35 mouse cellular contexts compared by ENCODE assay signal in the genomic region with DNA sequence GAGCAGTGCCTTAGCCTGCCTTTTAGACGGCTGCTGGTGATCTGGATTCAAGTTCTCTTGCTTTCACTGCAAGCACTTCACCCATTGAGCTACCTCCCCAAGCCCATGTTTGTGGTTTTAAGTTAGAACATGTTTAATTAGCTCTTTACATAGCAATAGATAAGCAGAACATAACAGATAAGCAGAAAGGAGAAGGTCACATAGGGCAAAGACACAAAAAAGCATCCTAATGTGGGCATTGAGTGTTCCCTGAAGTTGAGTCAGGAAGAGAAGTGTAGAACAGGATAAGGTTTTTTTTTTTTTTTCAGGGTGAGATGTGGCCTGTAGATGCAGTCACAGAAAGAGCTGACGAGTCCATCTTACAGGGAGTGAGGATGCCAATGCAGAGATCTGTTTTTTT.
"Had no signal": no experiment of that assay in that cellular context is flagged by ENCODE, and none has a peak within 500 bp of the region (broad histone marks: within the 10 kb centered on the region; RNA-seq: fewer than 3 reads in every experiment).

No protein-coding gene starts in this region.

- H3K27me3 ChIP-seq: heart, embryonic 12.5 days; heart, embryonic 13.5 days; heart, embryonic 15.5 days; hindbrain, embryonic 12.5 days; hindbrain, embryonic 13.5 days; hindbrain, embryonic 15.5 days; intestine, embryonic 15.5 days; kidney, embryonic 15.5 days had no signal

- H3K9me3 ChIP-seq: heart, embryonic 12.5 days; heart, embryonic 13.5 days; heart, embryonic 15.5 days; hindbrain, embryonic 12.5 days; hindbrain, embryonic 13.5 days; hindbrain, embryonic 15.5 days; intestine, embryonic 15.5 days; kidney, embryonic 15.5 days had no signal

- DNase-seq: heart, postnatal 10 days; heart, postnatal 14 days; heart, postnatal 36 days; heart, postnatal 4 days; kidney, adult 11 months; kidney, adult 18-20 months; kidney, adult 2 months; kidney, adult 8-10 months; kidney, adult 9 months; kidney, postnatal 10 days; kidney, postnatal 14 days; kidney, postnatal 25 days; kidney, postnatal 36 days; kidney, postnatal 4 days; layer of hippocampus, adult 9-11 months; layer of hippocampus, postnatal 36 days had no signal

- ATAC-seq: hindbrain, embryonic 16.5 days; hindbrain, postnatal 0 days; inflammation-experienced regulatory T-cells, adult 6 months; intestine, embryonic 15.5 days; intestine, embryonic 16.5 days; intestine, postnatal 0 days had no signal

- H3K4me1 ChIP-seq: heart, embryonic 12.5 days; heart, embryonic 13.5 days; heart, embryonic 15.5 days; hindbrain, embryonic 10.5 days; hindbrain, embryonic 12.5 days; hindbrain, embryonic 13.5 days; hindbrain, embryonic 15.5 days; intestine, embryonic 15.5 days; kidney, embryonic 15.5 days had no signal

- H3K27ac ChIP-seq: heart, embryonic 13.5 days; heart, embryonic 15.5 days; hindbrain, embryonic 10.5 days; hindbrain, embryonic 12.5 days; hindbrain, embryonic 13.5 days; hindbrain, embryonic 14.5 days; hindbrain, embryonic 15.5 days; hindbrain, postnatal 0 days; intestine, embryonic 15.5 days; kidney, embryonic 15.5 days; kidney, postnatal 0 days; layer of hippocampus, adult 2 months; left cerebral cortex, adult 2 months had no signal

- H3K4me3 ChIP-seq: heart, embryonic 12.5 days; heart, embryonic 13.5 days; heart, embryonic 15.5 days; hindbrain, embryonic 10.5 days; hindbrain, embryonic 12.5 days; hindbrain, embryonic 13.5 days; hindbrain, embryonic 15.5 days; intestine, embryonic 15.5 days; kidney, embryonic 15.5 days; layer of hippocampus, adult 2 months; left cerebral cortex, adult 2 months had no signal

- H3K36me3 ChIP-seq: heart, embryonic 12.5 days; heart, embryonic 13.5 days; heart, embryonic 15.5 days; hindbrain, embryonic 10.5 days; hindbrain, embryonic 12.5 days; hindbrain, embryonic 13.5 days; hindbrain, embryonic 15.5 days; intestine, embryonic 15.5 days; kidney, embryonic 15.5 days had no signal

- H3K4me2 ChIP-seq: heart, embryonic 11.5 days; heart, embryonic 12.5 days; heart, embryonic 13.5 days; heart, embryonic 15.5 days; hindbrain, embryonic 12.5 days; hindbrain, embryonic 13.5 days; hindbrain, embryonic 14.5 days; hindbrain, embryonic 15.5 days; intestine, embryonic 15.5 days; kidney, embryonic 15.5 days had no signal

- H3K9ac ChIP-seq: heart, embryonic 12.5 days; heart, embryonic 13.5 days; heart, embryonic 15.5 days; hindbrain, embryonic 12.5 days; hindbrain, embryonic 13.5 days; hindbrain, embryonic 14.5 days; hindbrain, embryonic 15.5 days; intestine, embryonic 15.5 days; kidney, embryonic 15.5 days had no signal
